Mouse (Mus musculus) central nervous system, embryonic 14 days (tissue): ENCODE results near the gene Rag2. TPM values are rescaled to one million over a fixed set of nuclear protein-coding genes. Genes with fewer than 3 reads are reported as not detected.

ENCODE experiments used
- polyA plus RNA-seq: library from polyadenylated mRNA; depleted of rRNA; stranded (reverse); fragments of >200 nt; gene quantifications from 2 replicates; pipeline ENCODE4 v1.2.3, GENCODE M21; 2012; rRNA removed

Rag2 gene
- 0.01 and 0.05 TPM in 2 replicates for polyA plus RNA-seq

DNA sequence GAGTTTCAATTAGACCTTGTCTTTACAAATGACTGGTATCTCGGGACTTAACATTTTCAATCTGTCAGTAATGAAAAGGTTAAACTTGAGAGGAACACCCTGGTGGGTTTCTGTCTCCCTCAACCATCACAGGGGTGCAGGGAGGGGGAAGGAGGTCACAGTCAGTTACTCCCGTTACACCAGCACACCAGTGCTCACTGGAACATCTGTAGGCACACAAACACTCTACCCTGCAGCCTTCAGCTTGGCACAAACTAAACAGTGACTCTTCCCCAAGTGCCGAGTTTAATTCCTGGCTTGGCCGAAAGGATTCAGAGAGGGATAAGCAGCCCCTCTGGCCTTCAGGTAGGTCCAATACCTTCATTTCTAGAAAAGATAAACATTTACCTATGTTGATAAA lies at the start of gene Rag2:
Gene Rag2, plus strand, starts transcription at position 193 of the 400 bp plus-strand sequence.

DNA sequence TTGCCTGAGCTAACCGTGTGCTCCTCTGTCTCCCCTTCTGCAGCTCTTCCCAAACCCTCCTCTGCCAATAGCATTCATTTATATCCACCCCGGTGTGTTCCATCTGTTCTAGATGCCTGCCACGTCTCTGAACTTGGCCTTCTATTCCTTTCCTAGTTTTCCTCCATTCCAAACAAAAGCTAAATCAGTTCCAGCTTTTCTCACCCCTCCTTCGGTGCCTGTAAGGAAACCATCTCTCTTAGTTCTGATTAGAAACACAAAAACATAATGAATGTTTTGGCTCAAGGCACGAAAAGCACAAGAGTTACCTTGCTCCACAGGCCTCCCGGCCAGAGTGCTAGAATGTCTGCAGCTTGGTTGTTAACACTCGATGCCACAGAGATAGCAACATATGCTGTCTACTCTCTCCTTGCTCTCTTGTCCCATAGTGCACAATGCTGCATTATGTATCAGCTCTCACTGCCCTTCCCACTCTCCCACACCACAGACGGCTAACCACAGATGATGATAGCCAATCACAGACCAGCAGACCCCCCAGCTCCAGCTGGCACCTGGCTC lies 24.7 kb downstream of the Rag2 start, which contains the start of the genes Rag1 and B230118H07Rik:
Gene Rag1, minus strand, starts transcription at position 388 of the 558 bp plus-strand sequence.
Gene B230118H07Rik, minus strand, starts transcription at position 419 of the 558 bp plus-strand sequence.

DNA sequence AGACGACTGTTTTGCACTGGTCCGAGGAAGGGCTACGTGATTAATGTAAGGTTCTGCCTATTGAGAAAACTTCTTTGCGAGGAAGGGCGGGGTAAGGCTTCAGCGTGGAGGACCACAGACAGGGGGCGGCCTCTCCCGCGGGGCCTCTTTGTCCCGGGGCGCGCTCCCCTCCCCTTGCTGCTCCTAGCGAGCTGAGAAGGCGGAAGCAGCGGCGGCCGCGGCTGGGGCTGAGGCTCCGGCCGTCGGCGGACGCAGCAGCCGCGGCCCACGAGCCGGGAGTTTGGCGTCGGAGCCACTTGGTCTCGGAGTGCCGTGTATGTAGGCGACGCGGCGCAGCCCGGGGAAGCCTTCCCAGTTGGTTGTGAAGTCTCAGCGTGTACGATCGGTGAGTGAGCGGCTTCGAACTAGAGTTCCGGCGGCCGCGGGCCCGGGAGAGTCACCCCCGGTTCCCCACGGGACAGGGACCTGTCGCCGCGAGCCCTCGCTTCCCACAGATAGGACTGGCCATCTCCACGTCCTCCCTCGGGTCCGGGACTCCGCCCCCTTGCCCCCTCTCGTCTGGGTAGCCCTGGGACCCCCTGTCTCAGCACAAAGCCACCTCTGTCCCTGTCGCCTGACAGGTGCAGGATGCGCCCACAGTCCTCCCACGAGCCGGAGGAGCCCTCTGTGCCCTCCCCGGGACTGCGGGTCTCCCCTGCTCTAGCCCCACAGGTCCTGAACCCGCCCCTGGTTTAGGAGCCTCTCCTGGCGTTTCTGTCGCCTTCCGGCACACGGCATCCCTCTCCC lies 53.9 kb downstream of the Rag2 start, which contains the start of gene Traf6:
Gene Traf6, plus strand, starts transcription at position 194 of the 786 bp plus-strand sequence.

Other genes starting within 250 kb of the Rag2 start
- 0.16 and 0.31 TPM in 2 replicates for gene Rag1, start 24.8 kb downstream of the Rag2 start, polyA plus RNA-seq
- gene B230118H07Rik, start 24.8 kb downstream of the Rag2 start, polyA plus RNA-seq = 27.9 and 28.5 TPM in 2 replicates
- 12.2 and 15.1 TPM in 2 replicates for gene Traf6, start 53.7 kb downstream of the Rag2 start, polyA plus RNA-seq